Mouse (Mus musculus): ENCODE results near the gene Ube3b.

DNA sequence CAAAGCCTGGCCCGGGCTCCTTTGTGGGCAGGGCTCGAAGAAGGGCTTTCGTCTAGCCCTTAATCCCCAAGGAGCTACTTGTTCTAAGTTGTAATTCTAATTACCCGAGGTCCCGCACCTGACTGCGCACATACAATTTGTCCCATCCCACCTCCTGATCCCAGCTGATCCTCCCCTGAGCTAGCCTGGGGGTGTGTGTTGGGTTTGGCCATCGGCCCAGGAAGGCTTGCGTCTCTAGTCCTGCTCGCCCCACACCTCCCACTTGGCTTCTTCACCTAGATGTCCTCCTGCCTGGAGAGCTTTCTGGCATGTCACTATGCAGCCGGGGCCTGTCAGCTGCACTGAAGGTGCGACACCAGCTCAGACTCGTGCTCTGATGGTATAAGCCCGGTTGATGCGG lies 55.2 kb downstream of the Ube3b start:
- TF ChIP-seq CTCF (IDR thresholded peaks at IDR 0.05; ENCODE audit: low read depth) (no peak), EP300 (IDR thresholded peaks at IDR 0.05; ENCODE audit: low read depth) (no peak)

All from heart, postnatal 0 days (tissue).